Mouse (Mus musculus) liver, embryonic 14.5 days (tissue): Measurements from ENCODE around the gene Gm17509.

Source experiments
- CTCF ChIP-seq: IDR thresholded peaks from 2 replicates; pipeline ENCODE4 v1.5.1; 2016; ENCODE audit warnings: antibody characterized with exemption, low read depth, control low read depth
- EP300 ChIP-seq: IDR thresholded peaks from 2 replicates; pipeline ENCODE4 v1.6.1; 2016; ENCODE audit warnings: antibody characterized with exemption, low read depth

DNA sequence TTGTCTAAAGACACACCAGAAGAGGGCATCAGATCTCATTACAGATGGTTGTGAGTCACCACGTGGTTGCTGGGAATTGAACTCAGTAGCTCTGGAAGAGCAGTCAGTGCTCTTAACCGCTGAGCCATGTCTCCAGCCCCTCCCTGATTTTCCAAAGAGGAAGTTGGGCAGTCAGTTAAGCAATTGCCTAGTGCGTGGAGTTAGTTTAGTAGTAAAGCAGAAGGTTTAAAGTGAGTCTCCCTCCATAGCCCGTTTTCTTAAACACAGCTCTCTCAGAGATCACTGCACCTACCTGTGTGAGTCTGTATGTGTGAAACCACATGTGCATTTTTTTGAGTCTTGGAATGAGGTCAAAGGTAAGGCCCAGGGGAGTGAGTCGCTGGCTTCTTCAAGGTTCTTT lies 2.2 kb upstream of the Gm17509 start:
- TF ChIP-seq EP300 (no peak), CTCF (no peak)
